Mouse (Mus musculus) myocyte (in vitro differentiated cells): ENCODE data around the gene Ankrd53. TPM values are rescaled to one million over a fixed set of nuclear protein-coding genes. Genes with fewer than 3 reads are reported as not detected.

Experiments used
- H3K27me3 ChIP-seq: one replicate; pipeline ENCODE4 v1.6.1; 2011; ENCODE audit not compliant: control insufficient read depth, insufficient read depth, insufficient read length
- H3K36me3 ChIP-seq: one replicate; pipeline ENCODE4 v1.6.1; 2011; ENCODE audit not compliant: control insufficient read depth, insufficient read depth
- H3K4me2 ChIP-seq: one replicate; pipeline ENCODE4 v1.6.1; 2011; ENCODE audit warnings: low read depth, control low read depth
- H3K4me3 ChIP-seq: one replicate; pipeline ENCODE4 v1.5.1; 2011; ENCODE audit warnings: mild to moderate bottlenecking, control low read depth, moderate library complexity
- H3K79me2 ChIP-seq: one replicate; pipeline ENCODE4 v1.6.1; 2011; ENCODE audit not compliant: control insufficient read depth, insufficient read depth
- H3ac ChIP-seq: one replicate; pipeline ENCODE4 v1.6.1; 2011; ENCODE audit not compliant: control insufficient read depth, insufficient read length
- CEBPB ChIP-seq: IDR thresholded peaks from 2 replicates; pipeline ENCODE4 v1.6.1; 2011; ENCODE audit warnings: mild to moderate bottlenecking, moderate library complexity; ENCODE audit not compliant: poor library complexity, insufficient read depth, severe bottlenecking
- E2F4 ChIP-seq: IDR thresholded peaks from one replicate; pipeline ENCODE4 v1.6.1; 2011; ENCODE audit warnings: mild to moderate bottlenecking, control low read depth, moderate library complexity; ENCODE audit not compliant: insufficient read depth
- MAX ChIP-seq: IDR thresholded peaks from one replicate; pipeline ENCODE4 v1.6.1; 2011; ENCODE audit warnings: low read depth, mild to moderate bottlenecking, control low read depth
- MYOD1 ChIP-seq, 3 experiments: IDR thresholded peaks; one replicate each; pipeline ENCODE4 v1.6.1; 2011; ENCODE audit warnings: control low read depth in 2 of 3, low read depth in 2 of 3, mild to moderate bottlenecking in 2 of 3, moderate library complexity in 1 of 3; ENCODE audit not compliant: insufficient read length in 2 of 3, control insufficient read depth in 1 of 3
- MYOG ChIP-seq, 3 experiments: IDR thresholded peaks; one replicate each; pipeline ENCODE4 v1.6.1; 2011; ENCODE audit warnings: control low read depth in 2 of 3, low read depth in 2 of 3, mild to moderate bottlenecking in 2 of 3; ENCODE audit not compliant: insufficient read length in 2 of 3, control insufficient read depth in 1 of 3, insufficient read depth in 1 of 3
- POLR2A ChIP-seq: IDR thresholded peaks from one replicate; pipeline ENCODE4 v1.6.1; 2011; ENCODE audit warnings: low read depth, mild to moderate bottlenecking, control low read depth, moderate library complexity; ENCODE audit not compliant: insufficient read length
- POLR2AphosphoS2 ChIP-seq: IDR thresholded peaks from one replicate; pipeline ENCODE4 v1.6.1; 2011; ENCODE audit warnings: low read depth, control low read depth; ENCODE audit not compliant: insufficient read length
- REST ChIP-seq: IDR thresholded peaks from one replicate; pipeline ENCODE4 v1.6.1; 2011; ENCODE audit warnings: mild to moderate bottlenecking, control low read depth, moderate library complexity; ENCODE audit not compliant: insufficient read depth, insufficient read length
- SRF ChIP-seq: IDR thresholded peaks from one replicate; pipeline ENCODE4 v1.6.1; 2011; ENCODE audit warnings: low read depth; ENCODE audit not compliant: control insufficient read depth, insufficient read length
- TCF12 ChIP-seq: IDR thresholded peaks from one replicate; pipeline ENCODE4 v1.6.1; 2011; ENCODE audit warnings: mild to moderate bottlenecking, control low read depth; ENCODE audit not compliant: poor library complexity, insufficient read depth, severe bottlenecking
- TCF3 ChIP-seq: IDR thresholded peaks from one replicate; pipeline ENCODE4 v1.6.1; 2011; ENCODE audit warnings: low read depth, control low read depth; ENCODE audit not compliant: insufficient read length
- USF1 ChIP-seq: IDR thresholded peaks from one replicate; pipeline ENCODE4 v1.6.1; 2011; ENCODE audit warnings: low read depth, mild to moderate bottlenecking, control low read depth, moderate library complexity
- polyA plus RNA-seq: library from polyadenylated mRNA; unstranded; fragments of >200 nt; fragmentation: generic; extraction: Trizol; gene quantifications from one replicate; pipeline ENCODE4 v1.2.1, GENCODE M21; 2012; ENCODE audit warnings: missing spikeins

Gene Ankrd53
- 0.05 TPM for polyA plus RNA-seq

DNA sequence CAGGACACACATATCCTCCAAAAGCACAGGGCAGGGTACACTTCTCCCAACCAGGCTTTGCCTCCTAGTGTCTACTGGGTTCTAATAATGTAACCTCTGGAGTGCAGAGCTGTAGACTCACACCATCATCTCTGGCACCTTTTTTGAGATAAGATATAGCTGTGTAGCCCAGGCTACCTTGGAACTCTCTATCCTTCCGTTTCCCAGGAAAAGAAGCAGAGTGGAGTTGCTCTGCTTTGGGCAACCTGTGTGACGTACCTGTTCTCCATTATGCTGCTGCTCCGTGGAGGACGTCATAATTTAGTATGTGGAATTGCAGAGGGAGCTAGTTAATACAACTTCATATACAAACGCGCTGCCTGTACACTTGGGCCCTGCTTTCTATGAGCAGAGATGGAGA lies at the start of gene Ankrd53:
Ankrd53 (plus strand) TSS at position 301 of the 400 bp plus-strand sequence.
- H3K36me3 ChIP-seq, result no peaks in the 10 kb centered on the region
- no peak within 1 kb of the TSS for H3ac ChIP-seq
- H3K4me3 ChIP-seq, result no peak within 1 kb of the TSS
- TF ChIP-seq CEBPB, result no peak
- H3K27me3 ChIP-seq, result peaks cover 11% of the 10 kb centered on the region
- H3K79me2 ChIP-seq, result no peaks in the 10 kb centered on the region
- H3K4me2 ChIP-seq, result no peak within 1 kb of the TSS

DNA sequence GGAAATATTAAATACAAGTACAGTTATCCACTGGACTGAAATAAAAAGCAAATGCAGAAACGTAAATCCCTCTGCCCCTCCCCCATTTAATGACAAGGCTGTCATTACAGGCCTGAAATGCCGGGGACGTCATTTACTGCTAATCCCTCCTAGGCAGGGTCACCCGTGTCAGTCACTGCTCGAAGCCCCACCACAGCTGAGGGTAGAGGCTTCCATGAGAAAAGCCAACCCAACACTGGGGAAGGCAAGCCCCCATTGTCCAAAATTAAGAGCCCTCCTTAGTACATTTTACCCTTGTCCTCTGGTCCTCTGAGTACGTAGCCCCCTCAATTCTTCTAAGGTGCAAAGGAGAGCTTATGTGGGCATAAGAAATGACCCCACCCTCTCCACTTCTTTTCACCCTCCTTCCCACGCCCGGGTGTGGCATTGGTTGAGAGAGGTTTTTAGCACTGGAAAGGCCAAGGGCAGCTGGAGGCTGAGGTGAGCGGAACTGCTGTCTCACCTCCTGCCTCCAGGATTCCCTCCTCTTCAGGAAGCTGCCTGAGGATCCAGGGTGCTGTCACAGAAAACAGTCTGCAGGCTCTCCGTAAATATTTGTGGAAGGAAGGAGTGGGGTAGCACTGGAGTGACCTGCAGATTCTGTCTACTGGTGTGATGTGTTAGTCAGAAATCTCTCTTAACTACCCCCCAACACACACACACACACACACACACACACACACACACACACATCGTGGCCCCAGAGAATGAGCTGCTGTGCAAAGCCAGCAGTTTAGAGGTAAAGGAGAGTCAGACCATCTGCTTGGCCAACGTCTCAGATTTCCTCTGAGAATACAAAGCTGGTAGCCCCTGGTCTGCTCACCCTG lies 48.9 kb upstream of the Ankrd53 start:
- Histone ChIP-seq H3K4me3 (no peak overlapping the region), H3K4me2 (no peak overlapping the region), H3ac (no peak overlapping the region), H3K79me2 (no peaks in the 10 kb centered on the region), H3K36me3 (no peaks in the 10 kb centered on the region), H3K27me3 (peaks cover 76% of the 10 kb centered on the region)
- TF ChIP-seq POLR2AphosphoS2 (no peak), TCF12 (no peak), USF1 (no peak), E2F4 (no peak), TCF3 (no peak), CEBPB (no peak), REST (no peak), SRF (no peak), MAX (no peak), POLR2A (no peak)

DNA sequence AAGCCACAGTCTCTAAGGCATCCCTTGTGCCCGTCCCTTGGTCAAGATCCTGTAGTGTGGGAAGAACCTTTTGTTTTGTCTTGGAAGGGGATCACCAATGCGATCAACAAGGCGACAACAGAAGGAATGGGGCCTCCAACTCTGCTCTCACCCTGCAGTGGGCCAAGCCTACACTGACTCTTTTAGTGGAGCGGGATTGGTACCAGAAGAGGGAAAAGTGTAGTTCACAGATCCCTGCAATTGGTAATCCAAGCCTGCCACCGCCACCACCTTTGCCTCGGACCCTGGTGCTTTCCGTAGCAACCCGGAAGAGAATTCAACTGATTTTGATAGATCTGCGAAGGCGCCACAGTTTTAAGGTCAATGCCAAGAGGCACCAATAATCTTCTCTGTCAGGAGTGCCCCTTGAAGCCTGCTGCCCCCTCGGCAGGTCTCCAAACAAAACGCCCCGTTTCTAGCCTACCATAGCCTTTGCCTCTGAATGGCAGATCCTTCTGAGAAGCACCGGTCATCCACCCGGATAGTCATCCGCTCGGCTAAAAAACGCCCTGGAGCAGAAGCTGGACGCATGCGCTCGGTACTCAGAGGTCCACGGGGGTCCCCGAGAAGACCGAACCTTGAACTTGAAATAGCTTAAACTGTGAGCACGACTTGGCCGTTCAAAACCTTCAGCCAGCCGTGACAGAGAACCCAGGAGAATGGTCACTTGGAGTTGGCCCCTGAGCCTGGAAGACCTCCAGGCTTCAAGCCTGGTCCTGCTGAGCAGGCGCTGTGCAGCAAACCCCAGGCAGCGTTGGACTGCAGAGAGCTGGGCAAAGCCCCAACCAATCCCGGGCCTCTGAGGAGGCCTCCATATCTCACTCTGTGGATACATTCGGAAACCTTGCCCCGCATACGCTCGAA lies 48.0 kb upstream of the Ankrd53 start:
- TF ChIP-seq USF1, result no peak
- TF ChIP-seq MYOG (IDR thresholded peaks at IDR 0.05; ENCODE audit: control insufficient read depth in 1 of 3, insufficient read depth in 1 of 3, insufficient read length in 2 of 3, low read depth in 2 of 3), result no peak
- TF ChIP-seq CEBPB, result no peak
- TF ChIP-seq TCF3, result no peak
- no peak for TF ChIP-seq SRF
- TF ChIP-seq TCF12, result no peak
- TF ChIP-seq MYOD1 (IDR thresholded peaks at IDR 0.05; ENCODE audit: control insufficient read depth in 1 of 3, insufficient read length in 2 of 3, low read depth in 2 of 3), result no peak
- TF ChIP-seq E2F4, result no peak
- TF ChIP-seq REST, result no peak
- TF ChIP-seq POLR2A, result no peak
- no peak for TF ChIP-seq MAX
- TF ChIP-seq POLR2AphosphoS2, result no peak
- H3K36me3 ChIP-seq, result no peaks in the 10 kb centered on the region
- no peaks in the 10 kb centered on the region for H3K79me2 ChIP-seq
- no peak overlapping the region for H3K4me3 ChIP-seq
- H3K27me3 ChIP-seq, result peaks cover 77% of the 10 kb centered on the region
- H3K4me2 ChIP-seq, result no peak overlapping the region
- H3ac ChIP-seq, result no peak overlapping the region

DNA sequence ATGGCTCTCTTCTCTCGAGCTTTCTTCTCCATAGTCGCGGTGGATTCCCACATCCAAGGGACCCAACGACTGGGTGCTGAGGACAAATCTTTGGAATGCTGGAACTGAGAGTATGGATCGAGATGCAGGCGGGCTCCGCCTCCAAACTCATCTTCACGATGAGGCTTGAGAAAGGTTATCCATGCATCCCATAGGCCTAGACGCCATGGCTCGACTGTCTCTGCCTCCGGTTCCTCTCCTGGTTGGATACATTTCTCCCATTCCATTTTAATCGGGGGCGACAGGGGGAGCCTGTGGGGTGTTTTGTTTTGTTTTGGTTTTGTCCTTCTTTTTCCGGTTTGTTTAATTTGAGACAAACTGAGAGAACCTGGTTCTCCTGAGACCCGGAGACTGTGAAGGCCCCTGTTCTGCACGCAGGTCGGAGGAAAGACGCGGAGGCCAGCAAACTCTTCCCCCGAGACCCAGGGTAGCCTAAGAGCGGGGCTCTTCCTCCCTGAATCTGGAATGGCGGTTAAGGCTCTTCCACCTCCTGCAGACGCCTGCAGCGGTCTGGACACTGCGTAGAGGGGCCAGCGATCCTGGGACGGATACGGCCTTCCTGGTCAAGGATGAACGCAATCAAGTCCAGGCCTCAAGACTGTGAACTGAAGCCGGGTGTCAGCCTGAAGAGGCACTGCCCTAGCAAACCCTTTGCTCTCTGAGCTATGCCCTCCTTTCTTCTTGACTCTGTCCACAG lies 46.8 kb upstream of the Ankrd53 start:
- Histone ChIP-seq H3K4me3 (no peak overlapping the region), H3K79me2 (no peaks in the 10 kb centered on the region), H3K36me3 (no peaks in the 10 kb centered on the region), H3K27me3 (peaks cover 77% of the 10 kb centered on the region), H3K4me2 (no peak overlapping the region), H3ac (no peak overlapping the region)
- TF ChIP-seq CEBPB (no peak), SRF (no peak), MAX (no peak), TCF3 (no peak), TCF12 (no peak), REST (no peak), MYOG (IDR thresholded peaks at IDR 0.05; ENCODE audit: control insufficient read depth in 1 of 3, insufficient read depth in 1 of 3, insufficient read length in 2 of 3, low read depth in 2 of 3) (no peak), E2F4 (no peak), POLR2AphosphoS2 (no peak), USF1 (no peak), MYOD1 (IDR thresholded peaks at IDR 0.05; ENCODE audit: control insufficient read depth in 1 of 3, insufficient read length in 2 of 3, low read depth in 2 of 3) (no peak), POLR2A (no peak)
